Mouse (Mus musculus): ENCODE results near the gene Paqr9. TPM values are rescaled to one million over a fixed set of nuclear protein-coding genes. Genes with fewer than 3 reads are reported as not detected.

The Paqr9 gene
- polyA plus RNA-seq, 1 experiment from 2014 or later: 0.09 TPM

Other genes with a start within 250 kb of the Paqr9 start
- 3.5 and 3.6 TPM in 2 replicates for gene Chst2, start 152.9 kb upstream of the Paqr9 start, polyA plus RNA-seq (2016; fragmentation: Nextera tagmentation; extraction: Ambion mirVana)
- 124 and 130 TPM in 2 replicates for gene U2surp, start 47.7 kb upstream of the Paqr9 start, polyA plus RNA-seq (2016; fragmentation: Nextera tagmentation; extraction: Ambion mirVana)
- 7.0 and 7.1 TPM in 2 replicates for gene Pcolce2, start 77.9 kb downstream of the Paqr9 start, polyA plus RNA-seq (2016; fragmentation: Nextera tagmentation; extraction: Ambion mirVana)
- 0.90 and 1.4 TPM in 2 replicates for gene Trpc1, start 190.7 kb downstream of the Paqr9 start, polyA plus RNA-seq (2016; fragmentation: Nextera tagmentation; extraction: Ambion mirVana)